Mouse (Mus musculus) ES-E14 (cell line): ENCODE results near the gene Flywch2.

Source experiments
- CHD2 ChIP-seq: IDR thresholded peaks from 2 replicates; pipeline ENCODE4 v1.6.1; 2014; ENCODE audit warnings: mild to moderate bottlenecking, low read depth, low read length, inconsistent platforms
- HCFC1 ChIP-seq: IDR thresholded peaks from 2 replicates; pipeline ENCODE4 v1.6.1; 2012; ENCODE audit warnings: low read length, inconsistent platforms, borderline replicate concordance; ENCODE audit not compliant: insufficient read depth
- MAFK ChIP-seq: IDR thresholded peaks from 2 replicates; pipeline ENCODE4 v1.6.1; 2014; ENCODE audit warnings: mild to moderate bottlenecking, low read depth, low read length, inconsistent platforms; ENCODE audit not compliant: insufficient read depth
- ZNF384 ChIP-seq: IDR thresholded peaks from 2 replicates; pipeline ENCODE4 v1.6.1; 2012; ENCODE audit warnings: low read depth, low read length, inconsistent platforms

GRCm38 (mm10) chr17:23819235-23819634, 33.4 kb upstream of the Flywch2 start:
- TF ChIP-seq CHD2 (no peak), HCFC1 (no peak), MAFK (no peak), ZNF384 (no peak)
